Mouse (Mus musculus) intestine, postnatal 0 days (tissue): ENCODE measurements around the gene Olfr314. TPM values are rescaled to one million over a fixed set of nuclear protein-coding genes. Genes with fewer than 3 reads are reported as not detected.
"Not testable (repeated sequence)": the region's sequence is repeated elsewhere in the genome, so short reads cannot be mapped to it uniquely, and the experiment has no call there.

Source experiments
- ATAC-seq: fragments of 200-750 bp; cut with Nextera tagmentation; 2 replicates; pipeline ENCODE4 v1.8.0; 2017; ENCODE audit warnings: mild to moderate bottlenecking, moderate TSS enrichment, moderate library complexity
- H3K27ac ChIP-seq: fragments of 300-500 bp; sonication (generic); 2 replicates; pipeline ENCODE4 v1.5.1; 2014; ENCODE audit warnings: mild to moderate bottlenecking, low read depth, low read length, moderate library complexity
- H3K27me3 ChIP-seq: fragments of 300-500 bp; sonication (generic); replicated peaks from 2 replicates; pipeline ENCODE4 v1.6.1; 2014; ENCODE audit warnings: low read length, mixed read lengths; ENCODE audit not compliant: control insufficient read depth, insufficient read depth
- H3K36me3 ChIP-seq: fragments of 300-500 bp; sonication (generic); 2 replicates; pipeline ENCODE4 v1.6.1; 2014; ENCODE audit warnings: mild to moderate bottlenecking, moderate library complexity; ENCODE audit not compliant: control insufficient read depth, insufficient read depth
- H3K4me1 ChIP-seq: fragments of 300-500 bp; sonication (generic); replicated peaks from 2 replicates; pipeline ENCODE4 v1.6.1; 2014; ENCODE audit warnings: antibody characterized with exemption, low read length, mixed read lengths; ENCODE audit not compliant: control insufficient read depth, insufficient read depth
- H3K4me2 ChIP-seq: fragments of 300-500 bp; sonication (generic); replicated peaks from 2 replicates; pipeline ENCODE4 v1.6.1; 2014; ENCODE audit warnings: low read depth, mild to moderate bottlenecking, moderate library complexity
- H3K4me3 ChIP-seq: fragments of 300-500 bp; sonication (generic); 2 replicates; pipeline ENCODE4 v1.5.1; 2014; ENCODE audit warnings: low read depth, low read length
- H3K9ac ChIP-seq: fragments of 300-500 bp; sonication (generic); 2 replicates; pipeline ENCODE4 v1.6.1; 2014; ENCODE audit warnings: mild to moderate bottlenecking, low read depth, low read length
- H3K9me3 ChIP-seq: fragments of 300-500 bp; sonication (generic); 2 replicates; pipeline ENCODE4 v1.6.1; 2016; ENCODE audit warnings: mixed run types; ENCODE audit not compliant: control insufficient read depth
- CTCF ChIP-seq: sonication (generic); IDR thresholded peaks from 2 replicates; pipeline ENCODE4 v1.5.1; 2016; ENCODE audit warnings: low read depth, mild to moderate bottlenecking, control low read depth, antibody characterized with exemption, moderate library complexity
- whole genome bisulfite sequencing: fragments of 180-500 bp; shearing (Covaris S2); extraction: QIAGEN DNeasy Blood & Tissue Kit; methylation state at CpG from one replicate; pipeline ENCODE4 v1.1.7; 2014; 5-methylcytosine and 5-hydroxymethylcytosine counted together
- polyA plus RNA-seq: library from polyadenylated mRNA; unstranded; fragments of >200 nt; fragmentation: Nextera tagmentation; extraction: Ambion mirVana; gene quantifications from 2 replicates; pipeline ENCODE4 v1.2.1, GENCODE M21; 2015

The Olfr314 gene
- polyA plus RNA-seq, 1 experiment from 2014 or later: not detected

- no peak overlapping the region for H3K9ac ChIP-seq
- H3K4me2 ChIP-seq: no peak overlapping the region
- WGBS: 79% methylated on average over 1 of the region's 1 CpGs
- no peaks in the 10 kb centered on the region for H3K9me3 ChIP-seq
- no peaks in the 10 kb centered on the region for H3K27me3 ChIP-seq
- no peaks in the 10 kb centered on the region for H3K4me1 ChIP-seq
- no peak overlapping the region for H3K4me3 ChIP-seq
- no peaks in the 10 kb centered on the region for H3K36me3 ChIP-seq
- ATAC-seq: no peak
- no peak for TF ChIP-seq CTCF
- H3K27ac ChIP-seq: no peak overlapping the region
These were observed 32.9 kb downstream of the Olfr314 start for GRCm38 (mm10) chr11:58815676-58816075.

- ATAC-seq, H3K9ac ChIP-seq, H3K9me3 ChIP-seq, H3K36me3 ChIP-seq, H3K4me1 ChIP-seq, H3K27ac ChIP-seq, H3K27me3 ChIP-seq, H3K4me2 ChIP-seq, H3K4me3 ChIP-seq: not testable (repeated sequence)
These were observed 46.2 kb downstream of the Olfr314 start, which contains the start of gene Olfr312 for GRCm38 (mm10) chr11:58828937-58829336. TSS of gene Olfr312 (plus strand) at chr11:58829237.

GRCm38 (mm10) chr11:58829764-58830163 lies 47.0 kb downstream of the Olfr314 start:
- 82% methylated on average over 3 of the region's 3 CpGs for WGBS
- no peak for ATAC-seq
- no peak overlapping the region for H3K4me2 ChIP-seq

GRCm38 (mm10) chr11:58832541-58832940 lies 49.8 kb downstream of the Olfr314 start:
- not testable (repeated sequence) for H3K36me3 ChIP-seq, H3K4me1 ChIP-seq, H3K4me2 ChIP-seq, ATAC-seq, H3K27me3 ChIP-seq, H3K4me3 ChIP-seq, H3K27ac ChIP-seq, H3K9me3 ChIP-seq, H3K9ac ChIP-seq
- WGBS: 76% methylated on average over 3 of the region's 3 CpGs

More at GRCm38 (mm10) chr11:58829764-58830163, 47.0 kb downstream of the Olfr314 start:
- Histone ChIP-seq H3K27ac (no peak overlapping the region), H3K9ac (no peak overlapping the region), H3K27me3 (no peaks in the 10 kb centered on the region), H3K36me3 (no peaks in the 10 kb centered on the region), H3K4me3 (no peak overlapping the region), H3K4me1 (no peaks in the 10 kb centered on the region), H3K9me3 (no peaks in the 10 kb centered on the region)
- no peak for TF ChIP-seq CTCF

Other genes with a start within 250 kb of the Olfr314 start
- gene Olfr330, start 248.1 kb upstream of the Olfr314 start, polyA plus RNA-seq: not detected in 2 replicates
- gene Olfr329-ps, start 236.5 kb upstream of the Olfr314 start, polyA plus RNA-seq: not detected in 2 replicates
- gene Olfr328, start 227.3 kb upstream of the Olfr314 start, polyA plus RNA-seq: not detected in 2 replicates
- not detected in 2 replicates for gene Olfr224, start 212.4 kb upstream of the Olfr314 start, polyA plus RNA-seq
- not detected in 2 replicates for gene Olfr325, start 205.2 kb upstream of the Olfr314 start, polyA plus RNA-seq
- gene Olfr324, start 187.8 kb upstream of the Olfr314 start, polyA plus RNA-seq: not detected in 2 replicates
- gene 2210407C18Rik, start 166.9 kb upstream of the Olfr314 start, polyA plus RNA-seq: 24.5 and 49.3 TPM in 2 replicates
- not detected in 2 replicates for gene Olfr323, start 152.5 kb upstream of the Olfr314 start, polyA plus RNA-seq
- gene Trim58, start 142.5 kb upstream of the Olfr314 start, polyA plus RNA-seq: not detected in 2 replicates
- gene Olfr322, start 124.2 kb upstream of the Olfr314 start, polyA plus RNA-seq: not detected in 2 replicates
- not detected in 2 replicates for gene Olfr320, start 101.9 kb upstream of the Olfr314 start, polyA plus RNA-seq
- not detected in 2 replicates for gene Olfr319, start 83.8 kb upstream of the Olfr314 start, polyA plus RNA-seq
- gene Olfr318, start 58.9 kb upstream of the Olfr314 start, polyA plus RNA-seq: not detected in 2 replicates
- not detected in 2 replicates for gene Olfr317, start 43.7 kb upstream of the Olfr314 start, polyA plus RNA-seq
- not detected in 2 replicates for gene Olfr316, start 30.2 kb upstream of the Olfr314 start, polyA plus RNA-seq
- not detected in 2 replicates for gene Olfr315, start 9.8 kb upstream of the Olfr314 start, polyA plus RNA-seq
- gene Fam183b, start 19.0 kb downstream of the Olfr314 start, polyA plus RNA-seq: 1.9 and 4.1 TPM in 2 replicates
- gene Olfr313, start 32.0 kb downstream of the Olfr314 start, polyA plus RNA-seq: not detected in 2 replicates
- not detected in 2 replicates for gene Olfr312, start 46.3 kb downstream of the Olfr314 start, polyA plus RNA-seq
- not detected in 2 replicates for gene Olfr311, start 56.3 kb downstream of the Olfr314 start, polyA plus RNA-seq
- gene Gm12258, start 64.2 kb downstream of the Olfr314 start, polyA plus RNA-seq: 1.6 and 1.9 TPM in 2 replicates
- gene 2810021J22Rik, start 84.3 kb downstream of the Olfr314 start, polyA plus RNA-seq: 1.9 and 2.1 TPM in 2 replicates
- 1.5 and 1.6 TPM in 2 replicates for gene Zfp39, start 121.3 kb downstream of the Olfr314 start, polyA plus RNA-seq
- not detected in 2 replicates for gene Btnl10, start 135.0 kb downstream of the Olfr314 start, polyA plus RNA-seq
- 113 and 117 TPM in 2 replicates for gene Rnf187, start 156.0 kb downstream of the Olfr314 start, polyA plus RNA-seq
- gene Hist3h2ba, start 166.0 kb downstream of the Olfr314 start, polyA plus RNA-seq: 6.9 and 7.8 TPM in 2 replicates
- 15.8 and 16.7 TPM in 2 replicates for gene Hist3h2a, start 171.7 kb downstream of the Olfr314 start, polyA plus RNA-seq
- 0.08 and 0.12 TPM in 2 replicates for gene Trim17, start 171.7 kb downstream of the Olfr314 start, polyA plus RNA-seq
- 8.9 and 9.7 TPM in 2 replicates for gene Trim11, start 195.1 kb downstream of the Olfr314 start, polyA plus RNA-seq